Mouse (Mus musculus): ENCODE measurements at regions not wholly inside any gene's neighbourhood (a gene's known extent, or its start where the extent isn't known, plus 50 kb on each side); places are given as distances from the start of the nearest gene placed in this dataset.

DNA sequence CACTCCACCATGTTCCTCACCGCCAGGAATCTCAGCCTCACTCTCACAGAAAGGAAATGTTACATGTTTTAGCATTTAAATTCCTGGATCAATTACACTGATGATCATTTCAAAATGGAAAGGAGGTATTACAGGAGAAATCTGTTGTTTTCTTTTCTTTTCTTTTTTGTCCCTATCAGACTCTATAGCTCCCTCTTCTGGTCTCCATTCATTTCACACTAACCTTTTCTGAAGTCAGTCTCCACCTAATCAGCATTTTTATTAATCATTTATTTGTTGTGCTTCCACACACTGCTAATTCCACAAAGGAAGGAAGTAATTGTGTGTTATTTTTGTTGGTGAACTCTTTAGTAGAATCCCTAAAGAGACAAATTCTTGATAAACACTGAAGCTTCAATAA lies 130.5 kb upstream of the Car10 start:
- no peak for DNase-seq (ENCODE audit: low spot score in 2 of 2)
- intact Hi-C loops (cut with DNase I), result no loop called here

DNA sequence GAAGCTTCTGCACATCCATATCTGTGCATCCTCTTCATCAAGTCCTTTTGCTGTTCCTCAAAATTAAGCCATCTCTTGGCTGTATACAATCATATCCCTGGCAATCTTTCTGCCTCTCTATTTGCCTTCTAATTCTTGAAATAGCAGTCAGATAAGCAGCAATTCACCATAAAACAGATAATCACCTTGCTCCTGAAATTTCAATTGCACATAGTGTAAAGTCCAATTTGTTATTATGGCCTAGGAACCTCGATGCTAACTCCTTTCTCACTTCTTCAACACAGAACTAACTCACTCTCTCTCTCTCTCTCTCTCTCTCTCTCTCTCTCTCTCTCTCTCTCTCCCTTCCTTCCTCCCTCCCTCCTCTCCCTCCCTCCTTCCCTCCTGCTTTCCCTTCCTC lies 98.2 kb upstream of the Car10 start:
- DNase-seq (ENCODE audit: low spot score in 2 of 2), result no peak
- intact Hi-C loops (cut with DNase I), result no loop called here

GRCm38 (mm10) chr11:93005991-93006390 lies 91.8 kb upstream of the Car10 start:
- intact Hi-C loops (cut with DNase I), result no loop called here
- DNase-seq (ENCODE audit: low spot score in 2 of 2), result no peak

GRCm38 (mm10) chr11:93025981-93026380 lies 71.8 kb upstream of the Car10 start:
- intact Hi-C loops (cut with DNase I), result no loop called here
- no peak for DNase-seq (ENCODE audit: low spot score in 2 of 2)

DNA sequence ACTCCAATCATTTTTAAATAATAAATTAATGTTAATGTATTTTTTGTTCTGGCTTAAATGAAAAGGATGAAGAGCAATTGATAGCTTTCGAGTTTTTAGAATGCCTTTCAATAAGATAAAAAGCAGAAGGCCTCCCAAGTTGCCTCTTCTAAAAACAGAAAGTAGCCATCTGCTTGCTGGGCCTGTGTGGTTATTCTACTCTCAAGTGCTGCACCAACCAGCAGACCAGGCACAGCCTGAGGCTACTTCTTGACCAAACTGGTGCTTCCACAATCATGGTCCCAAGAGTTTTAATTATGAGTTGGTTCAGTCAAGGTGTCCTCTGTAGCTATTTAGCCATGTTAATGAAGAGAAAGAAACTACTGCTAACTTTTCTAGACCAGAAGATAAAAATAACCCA lies 62.3 kb upstream of the Car10 start:
- intact Hi-C loops (cut with DNase I), result no loop called here
- no peak for DNase-seq (ENCODE audit: low spot score in 2 of 2)

GRCm38 (mm10) chr11:93037846-93038245 lies 60.0 kb upstream of the Car10 start:
- DNase-seq (ENCODE audit: low spot score in 2 of 2), result no peak
- intact Hi-C loops (cut with DNase I), result no loop called here

GRCm38 (mm10) chr11:93039325-93039724 lies 58.5 kb upstream of the Car10 start:
- no peak for DNase-seq (ENCODE audit: low spot score in 2 of 2)
- intact Hi-C loops (cut with DNase I), result no loop called here

- intact Hi-C loops (cut with DNase I), result no loop called here
- no peak for DNase-seq (ENCODE audit: low spot score in 2 of 2)
Observed at GRCm38 (mm10) chr11:93040816-93041215, 57.0 kb upstream of the Car10 start.

DNA sequence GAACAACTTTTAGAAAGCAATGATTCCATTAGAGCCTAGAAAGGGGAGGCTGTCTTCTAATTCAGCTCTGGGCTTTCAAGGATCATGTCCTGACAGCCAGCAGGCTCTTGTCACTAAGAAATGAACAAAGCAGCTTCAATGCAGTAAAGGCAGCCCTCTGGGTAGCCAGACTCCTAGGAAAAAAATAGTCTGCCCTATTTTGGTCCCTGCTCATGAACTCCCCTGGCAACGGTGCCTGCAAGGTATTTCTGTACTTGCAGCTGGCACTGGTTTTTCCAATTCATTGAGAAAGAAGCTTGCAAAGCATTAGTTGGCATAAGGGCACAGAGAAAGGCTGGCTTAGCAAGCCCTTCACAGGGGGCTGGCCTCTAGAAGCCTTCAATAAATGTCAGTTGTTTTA lies 52.8 kb upstream of the Car10 start:
- peak in 1 of 2 experiments; percentile 7 for DNase-seq (ENCODE audit: low spot score in 2 of 2)
- intact Hi-C loops (cut with DNase I), result no loop called here
